Mouse (Mus musculus): Measurements from ENCODE around the gene Anks1b. TPM values are rescaled to one million over a fixed set of nuclear protein-coding genes. Genes with fewer than 3 reads are reported as not detected.

The Anks1b gene
- polyA plus RNA-seq, 1 experiment from 2014 or later, result 52.2 TPM

GRCm38 (mm10) chr10:90835195-90835594 is 961.9 kb downstream of the Anks1b start:
- Histone ChIP-seq H3K4me3 (no peak overlapping the region), H3K27me3 (peaks cover 12% of the 10 kb centered on the region; the same call in 1 of the 2 replicates)
- ATAC-seq (ENCODE audit: low FRiP score), result no peak

GRCm38 (mm10) chr10:90839611-90840335 is 966.5 kb downstream of the Anks1b start:
- WGBS, result 92% methylated on average over 9 of the region's 9 CpGs
- no peak for ATAC-seq (ENCODE audit: low FRiP score)
- no peak overlapping the region for H3K9ac ChIP-seq

More at GRCm38 (mm10) chr10:90835195-90835594, 961.9 kb downstream of the Anks1b start:
- Histone ChIP-seq H3K4me2 (no peak overlapping the region), H3K27ac (no peak overlapping the region), H3K9ac (no peak overlapping the region), H3K9me3 (no peaks in the 10 kb centered on the region), H3K36me3 (no peaks in the 10 kb centered on the region), H3K4me1 (replicated peaks) (peaks cover 31% of the 10 kb centered on the region)

GRCm38 (mm10) chr10:90842398-90842797 is 969.1 kb downstream of the Anks1b start:
- H3K36me3 ChIP-seq, result no peaks in the 10 kb centered on the region
- H3K4me2 ChIP-seq, result no peak overlapping the region
- 82% methylated on average over 2 of the region's 2 CpGs for WGBS
- H3K4me3 ChIP-seq, result no peak overlapping the region
- peaks cover 6% of the 10 kb centered on the region; the same call in 1 of the 2 replicates for H3K9me3 ChIP-seq
- peak overlapping the region; percentile 48; the same call in 1 of the 2 replicates for H3K27ac ChIP-seq
- no peak for ATAC-seq (ENCODE audit: low FRiP score)
- no peak overlapping the region for H3K9ac ChIP-seq
- peaks cover 12% of the 10 kb centered on the region; the same call in 1 of the 2 replicates for H3K4me1 ChIP-seq (replicated peaks)
- no peaks in the 10 kb centered on the region for H3K27me3 ChIP-seq

More at GRCm38 (mm10) chr10:90839611-90840335, 966.5 kb downstream of the Anks1b start:
- Histone ChIP-seq H3K27ac (no peak overlapping the region), H3K4me1 (replicated peaks) (peaks cover 12% of the 10 kb centered on the region; the same call in 1 of the 2 replicates), H3K4me3 (no peak overlapping the region), H3K4me2 (no peak overlapping the region), H3K36me3 (no peaks in the 10 kb centered on the region), H3K27me3 (no peaks in the 10 kb centered on the region), H3K9me3 (peaks cover 6% of the 10 kb centered on the region; the same call in 1 of the 2 replicates)

GRCm38 (mm10) chr10:90851077-90851476 is 977.8 kb downstream of the Anks1b start:
- H3K27ac ChIP-seq, result no peak overlapping the region
- no peaks in the 10 kb centered on the region for H3K27me3 ChIP-seq
- H3K4me3 ChIP-seq, result no peak overlapping the region
- H3K9ac ChIP-seq, result no peak overlapping the region
- H3K4me2 ChIP-seq, result no peak overlapping the region
- no peak for ATAC-seq (ENCODE audit: low FRiP score)
- peaks cover 8% of the 10 kb centered on the region for H3K4me1 ChIP-seq (replicated peaks)
- H3K9me3 ChIP-seq, result no peaks in the 10 kb centered on the region
- H3K36me3 ChIP-seq, result no peaks in the 10 kb centered on the region
- 91% methylated on average over 6 of the region's 6 CpGs for WGBS

- Histone ChIP-seq H3K27ac (no peak overlapping the region), H3K4me2 (no peak overlapping the region), H3K9me3 (no peaks in the 10 kb centered on the region), H3K4me3 (no peak overlapping the region), H3K9ac (no peak overlapping the region), H3K27me3 (no peaks in the 10 kb centered on the region), H3K36me3 (no peaks in the 10 kb centered on the region), H3K4me1 (replicated peaks) (peaks cover 8% of the 10 kb centered on the region)
- no peak for ATAC-seq (ENCODE audit: low FRiP score)
- WGBS, result 56% methylated on average over 11 of the region's 11 CpGs
Measured at GRCm38 (mm10) chr10:90851999-90852398, 978.7 kb downstream of the Anks1b start.

- no peak overlapping the region for H3K4me2 ChIP-seq
- no peak overlapping the region for H3K4me3 ChIP-seq
- peaks cover 8% of the 10 kb centered on the region for H3K4me1 ChIP-seq (replicated peaks)
- no peak for ATAC-seq (ENCODE audit: low FRiP score)
- H3K9ac ChIP-seq, result no peak overlapping the region
- no peak overlapping the region for H3K27ac ChIP-seq
- 82% methylated on average over 7 of the region's 7 CpGs for WGBS
- H3K9me3 ChIP-seq, result no peaks in the 10 kb centered on the region
- H3K27me3 ChIP-seq, result no peaks in the 10 kb centered on the region
- no peaks in the 10 kb centered on the region for H3K36me3 ChIP-seq
Measured at GRCm38 (mm10) chr10:90852432-90852831, 979.1 kb downstream of the Anks1b start.

- Histone ChIP-seq H3K9ac (no peak overlapping the region), H3K4me2 (no peak overlapping the region), H3K27ac (no peak overlapping the region), H3K4me3 (no peak overlapping the region), H3K4me1 (replicated peaks) (peaks cover 8% of the 10 kb centered on the region), H3K27me3 (no peaks in the 10 kb centered on the region), H3K36me3 (no peaks in the 10 kb centered on the region), H3K9me3 (no peaks in the 10 kb centered on the region)
- ATAC-seq (ENCODE audit: low FRiP score), result no peak
- 39% methylated on average over 4 of the region's 4 CpGs for WGBS
Measured at GRCm38 (mm10) chr10:90856668-90857067, 983.4 kb downstream of the Anks1b start.

- WGBS, result 85% methylated on average over 19 of the region's 19 CpGs
- H3K9me3 ChIP-seq, result no peaks in the 10 kb centered on the region
- no peak for ATAC-seq (ENCODE audit: low FRiP score)
- no peaks in the 10 kb centered on the region for H3K36me3 ChIP-seq
- no peak overlapping the region for H3K4me3 ChIP-seq
- H3K4me1 ChIP-seq (replicated peaks), result peaks cover 9% of the 10 kb centered on the region
- H3K27me3 ChIP-seq, result no peaks in the 10 kb centered on the region
- H3K9ac ChIP-seq, result no peak overlapping the region
- no peak overlapping the region for H3K4me2 ChIP-seq
- H3K27ac ChIP-seq, result no peak overlapping the region
Measured at GRCm38 (mm10) chr10:90859665-90860523, 986.6 kb downstream of the Anks1b start.

GRCm38 (mm10) chr10:90863881-90864598 is 990.7 kb downstream of the Anks1b start:
- Histone ChIP-seq H3K4me2 (no peak overlapping the region), H3K27me3 (no peaks in the 10 kb centered on the region), H3K9ac (no peak overlapping the region), H3K4me1 (replicated peaks) (peaks cover 20% of the 10 kb centered on the region), H3K27ac (no peak overlapping the region), H3K36me3 (no peaks in the 10 kb centered on the region), H3K9me3 (no peaks in the 10 kb centered on the region), H3K4me3 (no peak overlapping the region)
- WGBS, result 12% methylated on average over 10 of the region's 10 CpGs
- ATAC-seq (ENCODE audit: low FRiP score), result no peak

GRCm38 (mm10) chr10:90864599-90864889 is 991.2 kb downstream of the Anks1b start:
- Histone ChIP-seq H3K4me3 (no peak overlapping the region), H3K27me3 (no peaks in the 10 kb centered on the region), H3K4me2 (no peak overlapping the region), H3K9me3 (no peaks in the 10 kb centered on the region), H3K4me1 (replicated peaks) (peaks cover 20% of the 10 kb centered on the region), H3K9ac (no peak overlapping the region), H3K36me3 (no peaks in the 10 kb centered on the region), H3K27ac (no peak overlapping the region)
- no peak for ATAC-seq (ENCODE audit: low FRiP score)
- 25% methylated on average over 3 of the region's 3 CpGs for WGBS

- ATAC-seq (ENCODE audit: low FRiP score), result no peak
- no peak overlapping the region for H3K9ac ChIP-seq
Measured at GRCm38 (mm10) chr10:90873204-90873603, 999.9 kb downstream of the Anks1b start.

GRCm38 (mm10) chr10:90874166-90874565 is 1000.9 kb downstream of the Anks1b start:
- Histone ChIP-seq H3K9ac (no peak overlapping the region), H3K4me1 (replicated peaks) (no peaks in the 10 kb centered on the region), H3K4me3 (no peak overlapping the region), H3K36me3 (0 out of 2 replicates have a peak, but pooled peaks cover 5% of the 10 kb centered on the region), H3K27ac (no peak overlapping the region), H3K4me2 (no peak overlapping the region), H3K9me3 (no peaks in the 10 kb centered on the region), H3K27me3 (no peaks in the 10 kb centered on the region)
- ATAC-seq (ENCODE audit: low FRiP score), result no peak
- 82% methylated on average over 3 of the region's 3 CpGs for WGBS

More at GRCm38 (mm10) chr10:90873204-90873603, 999.9 kb downstream of the Anks1b start:
- 92% methylated on average over 5 of the region's 5 CpGs for WGBS
- Histone ChIP-seq H3K36me3 (0 out of 2 replicates have a peak, but pooled peaks cover 5% of the 10 kb centered on the region), H3K4me1 (replicated peaks) (no peaks in the 10 kb centered on the region), H3K4me3 (no peak overlapping the region), H3K27ac (no peak overlapping the region), H3K27me3 (no peaks in the 10 kb centered on the region), H3K9me3 (no peaks in the 10 kb centered on the region), H3K4me2 (no peak overlapping the region)

Data from hindbrain, embryonic 13.5 days (tissue).